Mouse (Mus musculus): ENCODE measurements around the gene Ciao1. TPM values are rescaled to one million over a fixed set of nuclear protein-coding genes. Genes with fewer than 3 reads are reported as not detected.
"Not testable (repeated sequence)": the region's sequence is repeated elsewhere in the genome, so short reads cannot be mapped to it uniquely, and the experiment has no call there.

Gene Ciao1
- polyA plus RNA-seq (2012; rRNA removed): 72.2 and 79.1 TPM in 2 replicates

DNA sequence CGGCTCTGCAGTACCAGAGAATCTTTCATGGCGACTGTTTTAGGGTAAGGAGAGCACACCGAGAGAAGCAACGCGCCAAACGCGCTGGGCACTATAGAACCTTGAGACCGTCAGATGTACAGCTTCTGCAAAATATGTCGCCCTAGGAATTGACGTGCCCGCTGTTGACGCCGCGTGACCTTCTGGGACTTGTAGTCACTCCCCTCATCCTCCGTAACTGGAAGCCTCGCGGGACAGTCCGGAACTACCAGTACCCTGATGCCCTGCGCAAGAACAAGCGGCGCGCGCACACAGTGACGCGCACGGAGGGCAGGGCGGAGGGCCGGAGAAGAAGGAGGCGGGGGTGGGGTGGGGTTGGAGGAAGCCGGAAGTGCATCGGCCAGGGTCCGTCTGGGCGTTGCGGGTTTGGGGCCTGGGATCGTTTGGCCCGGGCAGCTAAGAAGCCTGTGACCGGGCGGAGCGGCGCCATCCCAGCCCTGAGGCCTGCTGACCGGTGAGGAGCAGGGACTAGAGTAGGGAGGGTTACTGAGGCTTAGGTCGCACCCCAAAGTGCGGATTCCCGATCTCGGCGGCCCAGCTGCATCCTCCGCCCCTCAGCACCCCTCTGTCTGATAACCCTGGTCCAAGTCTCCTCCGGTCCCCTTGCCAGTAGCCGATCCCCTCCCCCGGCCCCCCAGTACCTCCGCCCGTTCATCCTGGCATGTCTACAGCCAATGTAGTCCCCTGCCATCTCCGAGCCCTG is at the start of gene Ciao1, which contains the start of gene Tmem127:
Gene Ciao1, minus strand, starts transcription at position 225 of the 742 bp plus-strand sequence.
Gene Tmem127, plus strand, starts transcription at position 317 of the 742 bp plus-strand sequence.
- Histone ChIP-seq H3K4me3 (ENCODE audit: insufficient read depth, low read length) (peak within 1 kb of the TSS; percentile 72), H3K4me1 (ENCODE audit: control insufficient read depth, insufficient read depth, low read length) (peaks cover 4% of the 10 kb centered on the region), H3K27ac (ENCODE audit: insufficient read depth, low read length) (0 out of 2 replicates have a peak within 1 kb of the TSS, but pooled peaks have one; percentile 22)
- TF ChIP-seq POLR2A (IDR thresholded peaks at IDR 0.05; ENCODE audit: extremely low read depth, insufficient read depth, low read length): peak; percentile 68
- no peak for TF ChIP-seq CTCF (IDR thresholded peaks at IDR 0.05; ENCODE audit: extremely low read depth, insufficient read depth, low read length)

GRCm38 (mm10) chr2:127297001-127297805 is 49.6 kb upstream of the Ciao1 start:
- Histone ChIP-seq H3K4me1 (ENCODE audit: control insufficient read depth, insufficient read depth, low read length) (no peaks in the 10 kb centered on the region), H3K27ac (ENCODE audit: insufficient read depth, low read length) (no peak overlapping the region), H3K4me3 (ENCODE audit: insufficient read depth, low read length) (no peak overlapping the region)
- TF ChIP-seq CTCF (IDR thresholded peaks at IDR 0.05; ENCODE audit: extremely low read depth, insufficient read depth, low read length) (no peak), POLR2A (IDR thresholded peaks at IDR 0.05; ENCODE audit: extremely low read depth, insufficient read depth, low read length) (no peak)

- no peak overlapping the region for H3K4me3 ChIP-seq (ENCODE audit: insufficient read depth, low read length)
- no peaks in the 10 kb centered on the region for H3K4me1 ChIP-seq (ENCODE audit: control insufficient read depth, insufficient read depth, low read length)
- TF ChIP-seq CTCF (IDR thresholded peaks at IDR 0.05; ENCODE audit: extremely low read depth, insufficient read depth, low read length) (no peak), POLR2A (IDR thresholded peaks at IDR 0.05; ENCODE audit: extremely low read depth, insufficient read depth, low read length) (no peak)
- no peak overlapping the region for H3K27ac ChIP-seq (ENCODE audit: insufficient read depth, low read length)
These were observed 44.6 kb upstream of the Ciao1 start for GRCm38 (mm10) chr2:127292250-127292649.

GRCm38 (mm10) chr2:127278162-127278561 is 30.5 kb upstream of the Ciao1 start:
- H3K4me1 ChIP-seq (ENCODE audit: control insufficient read depth, insufficient read depth, low read length): peaks cover 2% of the 10 kb centered on the region; the same call in 1 of the 2 replicates
- H3K4me3 ChIP-seq (ENCODE audit: insufficient read depth, low read length): no peak overlapping the region
- TF ChIP-seq POLR2A (IDR thresholded peaks at IDR 0.05; ENCODE audit: extremely low read depth, insufficient read depth, low read length): no peak
- no peak for TF ChIP-seq CTCF (IDR thresholded peaks at IDR 0.05; ENCODE audit: extremely low read depth, insufficient read depth, low read length)
- H3K27ac ChIP-seq (ENCODE audit: insufficient read depth, low read length): no peak overlapping the region

GRCm38 (mm10) chr2:127275551-127276320 is 28.1 kb upstream of the Ciao1 start:
- no peak for TF ChIP-seq CTCF (IDR thresholded peaks at IDR 0.05; ENCODE audit: extremely low read depth, insufficient read depth, low read length)
- no peak for TF ChIP-seq POLR2A (IDR thresholded peaks at IDR 0.05; ENCODE audit: extremely low read depth, insufficient read depth, low read length)
- no peak overlapping the region for H3K27ac ChIP-seq (ENCODE audit: insufficient read depth, low read length)
- H3K4me1 ChIP-seq (ENCODE audit: control insufficient read depth, insufficient read depth, low read length): peaks cover 5% of the 10 kb centered on the region
- no peak overlapping the region for H3K4me3 ChIP-seq (ENCODE audit: insufficient read depth, low read length)

DNA sequence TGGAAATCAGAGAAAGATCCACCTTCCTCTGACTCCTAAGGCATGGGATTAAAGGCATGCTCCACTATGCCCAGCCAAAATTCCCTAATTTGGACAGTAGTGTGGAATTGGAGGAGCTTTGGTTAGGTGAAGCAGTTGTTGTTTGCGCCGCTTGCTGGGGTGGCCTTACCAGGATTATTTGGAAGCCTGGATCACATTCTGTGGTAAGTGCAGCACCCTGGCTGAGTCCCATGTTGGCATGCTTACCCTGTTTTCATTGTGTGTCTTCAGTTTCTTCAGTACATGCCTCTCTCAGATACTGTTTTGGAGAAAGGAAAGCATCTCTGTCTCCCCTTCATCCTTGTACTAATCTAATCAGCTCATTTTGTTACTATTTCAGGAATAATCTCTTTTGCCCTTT is 27.0 kb upstream of the Ciao1 start:
- H3K27ac ChIP-seq (ENCODE audit: insufficient read depth, low read length): no peak overlapping the region
- TF ChIP-seq POLR2A (IDR thresholded peaks at IDR 0.05; ENCODE audit: extremely low read depth, insufficient read depth, low read length): no peak
- no peak for TF ChIP-seq CTCF (IDR thresholded peaks at IDR 0.05; ENCODE audit: extremely low read depth, insufficient read depth, low read length)
- peaks cover 5% of the 10 kb centered on the region for H3K4me1 ChIP-seq (ENCODE audit: control insufficient read depth, insufficient read depth, low read length)
- H3K4me3 ChIP-seq (ENCODE audit: insufficient read depth, low read length): no peak overlapping the region

- Histone ChIP-seq H3K27ac (ENCODE audit: insufficient read depth, low read length) (no peak overlapping the region), H3K4me3 (ENCODE audit: insufficient read depth, low read length) (no peak overlapping the region), H3K4me1 (ENCODE audit: control insufficient read depth, insufficient read depth, low read length) (peaks cover 3% of the 10 kb centered on the region)
- TF ChIP-seq CTCF (IDR thresholded peaks at IDR 0.05; ENCODE audit: extremely low read depth, insufficient read depth, low read length): no peak
- TF ChIP-seq POLR2A (IDR thresholded peaks at IDR 0.05; ENCODE audit: extremely low read depth, insufficient read depth, low read length): no peak
These were observed 25.2 kb upstream of the Ciao1 start for GRCm38 (mm10) chr2:127272806-127273205.

- H3K4me3 ChIP-seq (ENCODE audit: insufficient read depth, low read length); H3K27ac ChIP-seq (ENCODE audit: insufficient read depth, low read length); H3K4me1 ChIP-seq (ENCODE audit: control insufficient read depth, insufficient read depth, low read length): not testable (repeated sequence)
These were observed 24.4 kb upstream of the Ciao1 start for GRCm38 (mm10) chr2:127272049-127272448.

- TF ChIP-seq CTCF (IDR thresholded peaks at IDR 0.05; ENCODE audit: extremely low read depth, insufficient read depth, low read length) (no peak), POLR2A (IDR thresholded peaks at IDR 0.05; ENCODE audit: extremely low read depth, insufficient read depth, low read length) (no peak)
- peaks cover 3% of the 10 kb centered on the region for H3K4me1 ChIP-seq (ENCODE audit: control insufficient read depth, insufficient read depth, low read length)
- peak overlapping the region; percentile 97 for H3K4me3 ChIP-seq (ENCODE audit: insufficient read depth, low read length)
- 0 out of 2 replicates have a peak overlapping the region, but pooled peaks have one; percentile 4 for H3K27ac ChIP-seq (ENCODE audit: insufficient read depth, low read length)
These were observed 23.5 kb upstream of the Ciao1 start for GRCm38 (mm10) chr2:127271042-127271515.
